Mouse (Mus musculus) ES-Bruce4 (cell line): ENCODE results near the gene Kirrel.

Source experiments
- CTCF ChIP-seq: IDR thresholded peaks from one replicate; pipeline ENCODE4 v1.8.1; 2011; ENCODE audit warnings: low read depth, low read length
- EP300 ChIP-seq: IDR thresholded peaks from 2 replicates; pipeline ENCODE4 v1.6.1; 2011; ENCODE audit warnings: low read depth, low read length; ENCODE audit not compliant: insufficient read depth
- POLR2A ChIP-seq: IDR thresholded peaks from one replicate; pipeline ENCODE4 v1.8.1; 2011; ENCODE audit warnings: low read length; ENCODE audit not compliant: insufficient read depth

- TF ChIP-seq CTCF (no peak), POLR2A (no peak), EP300 (no peak)
Observed at GRCm38 (mm10) chr3:87169402-87170015, 5.0 kb downstream of the Kirrel start.
